Mouse (Mus musculus): ENCODE data around the gene Chst11.

Gene Chst11

DNA sequence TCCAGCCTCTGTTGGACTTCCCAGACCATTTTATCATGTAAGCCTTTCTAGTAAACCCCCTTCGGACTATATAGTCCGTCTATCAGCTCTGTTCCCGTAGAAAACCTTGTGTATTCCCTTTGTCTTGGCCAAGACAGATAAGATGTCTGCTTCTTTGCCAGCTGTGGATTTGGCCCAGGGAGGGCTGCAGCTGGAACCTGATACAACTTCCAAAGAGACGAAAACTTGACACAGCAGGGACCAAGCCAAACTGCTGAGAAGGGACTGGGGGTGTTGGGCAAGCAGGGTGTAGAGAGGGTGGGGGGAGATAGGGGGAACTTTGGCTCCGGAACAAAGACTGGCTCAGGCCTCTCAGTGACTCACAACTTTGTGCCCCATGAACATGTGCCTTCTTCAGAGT, 232.0 kb downstream of the Chst11 start:
- no peak for DNase-seq (ENCODE audit: low read depth)

DNA sequence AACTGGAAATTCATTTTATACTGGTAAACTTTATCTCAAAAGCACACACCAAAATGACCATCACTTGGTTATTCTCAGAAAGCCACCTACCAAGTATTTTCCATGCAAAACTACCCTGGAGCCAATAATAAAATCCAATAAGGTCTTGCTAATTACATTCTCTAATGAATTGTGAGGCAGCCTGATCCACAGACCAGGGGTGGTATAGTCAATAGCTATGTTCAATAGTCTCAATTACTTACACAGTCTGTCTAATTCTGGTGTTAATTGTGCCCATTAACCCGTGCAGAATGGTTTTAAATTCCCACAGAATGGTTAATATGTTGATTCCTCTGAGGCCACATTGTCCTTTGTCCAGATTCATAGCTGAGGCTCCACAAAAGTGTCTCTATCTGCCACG, 233.5 kb downstream of the Chst11 start:
- DNase-seq (ENCODE audit: low read depth): no peak

DNA sequence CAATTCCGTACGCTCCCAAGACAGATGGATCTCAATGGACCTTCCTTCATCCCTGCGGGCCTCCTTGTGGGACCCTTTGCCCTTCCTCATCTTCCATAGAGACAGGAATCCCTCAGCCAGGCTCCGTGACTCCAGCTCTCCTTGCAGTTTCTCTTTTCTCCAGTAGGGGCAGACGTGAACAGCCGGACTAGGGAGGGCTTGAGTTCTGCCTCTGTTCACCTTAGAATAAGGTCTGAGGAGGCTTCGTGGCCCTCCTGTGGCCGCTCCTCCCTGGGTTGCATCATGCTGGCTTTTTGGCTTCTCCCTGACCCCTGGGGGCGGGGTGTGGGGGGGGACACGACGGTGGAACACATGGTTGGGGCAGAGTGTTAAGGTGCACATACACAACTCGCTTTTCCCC, 234.4 kb downstream of the Chst11 start:
- DNase-seq (ENCODE audit: low read depth): peak; percentile 47

DNA sequence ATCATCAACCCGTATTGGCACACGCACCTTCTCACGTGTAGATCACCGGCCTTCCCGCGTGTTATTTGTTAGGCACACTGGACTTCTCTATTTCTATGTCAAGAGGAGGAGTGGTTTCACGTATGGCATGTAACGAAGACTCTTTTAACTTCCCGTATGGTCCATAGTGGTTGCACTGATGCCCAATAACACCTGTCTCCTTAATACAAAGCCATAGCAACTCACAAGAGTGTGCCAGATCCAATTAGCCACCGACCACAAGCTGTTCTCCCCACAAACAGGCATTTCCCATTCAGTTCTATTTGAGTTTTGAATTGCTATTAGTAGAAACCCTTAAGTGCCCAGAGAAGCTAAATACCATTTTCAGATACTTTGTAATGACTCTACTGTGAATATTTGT, 234.9 kb downstream of the Chst11 start:
- DNase-seq (ENCODE audit: low read depth): no peak

DNA sequence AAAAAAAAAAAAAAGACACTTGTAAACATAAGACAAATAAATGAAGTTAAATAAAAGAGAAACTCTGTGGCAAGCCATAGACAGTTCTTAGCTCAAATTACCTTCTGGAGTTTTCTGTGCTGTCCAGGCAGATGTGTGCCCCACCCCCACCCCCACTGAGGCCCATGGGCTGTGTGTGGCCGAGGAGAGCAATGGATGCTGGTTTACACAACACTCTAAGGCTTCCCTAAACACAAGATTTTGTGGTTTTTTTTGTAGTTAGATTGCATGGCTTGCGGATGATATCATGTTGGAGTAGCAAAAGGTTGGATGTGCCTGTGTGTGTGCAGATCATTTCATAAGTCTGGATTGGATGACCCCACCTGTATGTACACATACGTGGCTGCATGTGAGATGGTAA, 235.5 kb downstream of the Chst11 start:
- DNase-seq (ENCODE audit: low read depth): no peak

DNA sequence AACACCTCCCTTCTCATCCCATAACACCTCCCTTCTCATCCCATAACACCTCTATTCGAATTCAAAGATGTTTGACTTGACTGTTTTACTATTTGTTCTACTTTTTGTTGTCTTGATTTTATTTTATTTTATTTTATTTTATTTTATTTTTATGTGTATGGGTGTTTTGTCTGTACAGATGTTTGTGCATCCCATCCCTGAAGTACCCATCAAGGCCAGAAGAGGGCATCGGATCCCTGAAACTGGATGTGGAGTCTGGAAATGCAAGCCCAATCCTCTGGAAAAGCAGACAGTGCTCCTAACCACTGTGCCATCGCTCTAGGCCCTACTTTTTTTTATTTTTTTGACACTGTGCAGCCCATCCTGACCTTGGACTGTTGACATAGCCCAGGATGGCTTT, 239.7 kb downstream of the Chst11 start:
- no peak for DNase-seq (ENCODE audit: low read depth)

DNA sequence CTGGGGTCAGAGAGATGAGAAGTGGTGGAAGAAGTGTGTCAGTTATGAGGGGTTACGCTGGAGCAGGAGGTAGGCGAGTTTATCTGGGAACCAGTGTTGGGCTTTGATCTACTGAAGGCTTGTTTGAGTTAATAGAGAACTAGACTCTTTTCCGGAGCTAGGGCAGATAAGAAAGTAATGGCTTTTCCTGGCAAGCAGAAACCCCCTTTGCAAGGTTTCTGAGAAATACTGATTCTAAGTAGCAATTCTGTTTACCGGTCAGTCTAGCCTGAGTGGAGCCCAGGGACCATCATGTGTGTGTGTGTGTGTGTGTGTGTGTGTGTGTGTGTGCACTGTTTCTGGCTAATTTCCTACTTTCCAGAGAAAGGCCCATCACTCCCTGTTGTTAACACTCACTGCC, 243.3 kb downstream of the Chst11 start:
- DNase-seq (ENCODE audit: low read depth): no peak

DNA sequence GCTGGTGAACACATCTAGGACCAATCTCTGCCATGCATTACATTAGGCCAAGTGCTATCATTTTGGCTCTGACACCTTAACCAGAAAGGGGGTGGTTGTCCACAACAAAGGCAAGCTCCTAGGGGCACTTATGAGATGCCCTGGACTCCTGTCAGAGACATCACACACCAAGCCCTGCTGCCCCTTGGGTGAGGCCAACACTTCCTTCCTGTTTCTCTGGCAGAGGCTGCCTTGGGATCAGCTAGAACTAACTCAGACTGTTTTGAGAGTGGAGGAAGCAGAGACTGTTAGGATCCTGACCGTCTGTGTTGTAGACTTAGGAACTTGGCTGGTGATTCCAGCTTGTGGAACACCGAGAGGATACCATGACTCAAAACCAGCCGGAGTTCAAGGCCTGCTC, 248.7 kb downstream of the Chst11 start:
- no peak for DNase-seq (ENCODE audit: low read depth)

DNA sequence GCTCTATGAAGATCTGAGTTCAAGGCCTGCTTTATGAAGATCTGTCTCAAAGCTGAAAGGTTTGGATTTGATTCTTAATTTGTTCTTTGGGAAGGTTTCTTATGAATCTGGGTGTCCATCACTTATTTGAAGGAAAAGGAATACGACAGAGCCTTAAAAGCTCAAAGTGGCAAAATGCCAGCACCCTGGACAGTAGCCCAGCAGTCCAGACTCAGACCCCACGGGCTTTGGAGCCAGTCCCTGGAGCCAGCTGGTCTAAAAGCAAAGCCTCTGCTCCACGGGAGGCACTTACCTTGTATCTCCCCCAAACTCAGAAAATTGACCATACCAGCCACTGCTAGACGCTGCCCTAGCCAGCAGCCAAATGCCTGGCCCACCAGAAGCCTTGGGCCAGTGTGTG, 249.1 kb downstream of the Chst11 start:
- DNase-seq (ENCODE audit: low read depth): no peak

DNA sequence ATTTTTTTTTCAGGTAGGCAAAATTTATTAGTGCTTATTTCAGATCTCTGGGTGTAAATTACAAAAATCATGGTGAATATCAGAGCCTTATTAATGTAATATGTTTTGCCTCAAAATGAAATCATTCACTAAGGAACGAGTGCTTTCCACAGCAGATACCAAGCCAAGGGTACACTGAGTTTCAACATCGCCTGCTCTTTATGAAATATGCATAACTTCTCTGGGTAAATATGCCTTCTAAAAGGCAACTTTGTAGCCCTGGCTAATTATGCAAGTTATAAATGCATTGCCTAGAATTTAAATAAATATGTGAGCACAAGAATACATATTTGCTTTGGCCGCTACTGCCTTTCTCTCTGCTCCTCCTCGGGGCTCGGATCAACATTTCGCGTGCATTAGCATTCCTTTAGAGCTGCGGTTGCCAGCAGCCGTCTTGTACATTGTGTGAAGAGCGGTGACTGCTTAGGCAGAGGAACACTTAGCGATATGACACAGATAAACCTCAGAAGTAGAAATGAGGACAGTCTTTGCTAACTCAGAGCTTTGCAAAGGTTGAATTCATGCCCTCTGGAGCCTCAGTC, 256.9 kb downstream of the Chst11 start:
- no peak for DNase-seq (ENCODE audit: low read depth)

DNA sequence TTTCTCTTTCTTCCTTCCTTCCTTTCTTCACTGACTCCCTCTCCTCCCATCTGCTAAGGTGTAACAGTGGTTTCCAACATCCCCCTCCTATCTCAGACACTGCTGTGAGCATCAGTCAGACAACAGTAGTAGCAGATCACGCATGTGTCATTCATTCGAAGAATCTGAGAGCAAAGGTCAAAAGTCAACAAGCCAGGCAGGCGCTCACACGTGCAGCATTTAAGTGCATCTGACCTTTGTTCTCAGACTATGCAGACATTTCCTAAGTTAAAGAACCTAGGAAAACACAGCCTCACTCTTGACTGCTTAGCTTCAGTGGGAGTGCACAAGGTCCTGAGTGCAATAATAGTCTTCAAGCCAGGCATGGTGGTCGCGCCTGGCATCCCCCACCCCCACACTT, 258.8 kb downstream of the Chst11 start:
- DNase-seq (ENCODE audit: low read depth): no peak
